Mouse (Mus musculus): ENCODE data around the gene Cdk19.

GRCm38 (mm10) chr10:40374828-40375227 is 35.5 kb downstream of the Cdk19 start:
- TF ChIP-seq CTCF (IDR thresholded peaks at IDR 0.05; ENCODE audit: extremely low read depth, insufficient read length, insufficient replicate concordance, low read depth, low read length): no peak
- TF ChIP-seq POLR2A (IDR thresholded peaks at IDR 0.05; ENCODE audit: low read depth, low read length): no peak
